13 mouse cellular contexts compared by ENCODE assay signal in the genomic region with DNA sequence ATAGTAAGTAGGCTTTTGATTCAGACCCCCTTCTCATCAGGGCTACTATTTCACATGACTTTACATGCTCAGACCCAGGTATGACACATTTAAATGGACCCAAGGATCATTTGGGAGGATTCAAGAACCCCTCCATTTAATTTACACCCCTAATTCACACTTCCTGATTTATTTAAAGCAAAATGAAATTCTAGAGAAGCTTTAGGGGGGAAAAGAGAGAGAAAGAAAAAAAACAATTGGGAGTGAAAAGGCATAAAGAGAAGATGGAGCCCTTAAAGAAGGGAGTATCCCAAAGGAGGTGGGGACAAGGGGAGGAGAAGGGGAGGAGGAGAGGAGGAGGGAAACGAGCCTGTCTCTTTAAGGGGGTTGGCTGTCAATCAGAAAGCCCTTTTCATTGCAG. TPM values are rescaled to one million over a fixed set of nuclear protein-coding genes. Genes with fewer than 3 reads are reported as not detected.
DNase-seq lines count a peak whose midpoint lies in the region; ATAC-seq and TF ChIP-seq lines count a peak whose summit lies in the region.
"Had no signal": no experiment of that assay in that cellular context is flagged by ENCODE, and none has a peak within 500 bp of the region (broad histone marks: within the 10 kb centered on the region; RNA-seq: fewer than 3 reads in every experiment).

Plp1 (plus strand) TSS at position 301 of the 400 bp plus-strand sequence.

- no peaks in the 10 kb centered on the region for H3K9me3 ChIP-seq in forebrain, postnatal 0 days (ENCODE audit: low read length)
- H3K9me3 ChIP-seq in forebrain, embryonic 12.5 days = no peaks in the 10 kb centered on the region
- no peaks in the 10 kb centered on the region for H3K9me3 ChIP-seq in limb, embryonic 10.5 days (replicated peaks)
- H3K9me3 ChIP-seq: heart, embryonic 10.5 days had no signal

- no peaks in the 10 kb centered on the region for H3K4me1 ChIP-seq in forebrain, postnatal 0 days (ENCODE audit: insufficient read depth)
- H3K4me1 ChIP-seq in forebrain, embryonic 12.5 days = no peaks in the 10 kb centered on the region
- no peaks in the 10 kb centered on the region for H3K4me1 ChIP-seq in limb, embryonic 10.5 days
- H3K4me1 ChIP-seq: heart, embryonic 10.5 days had no signal

- H3K4me2 ChIP-seq in forebrain, postnatal 0 days (ENCODE audit: low read depth) = no peak within 1 kb of the TSS
- no peak within 1 kb of the TSS for H3K4me2 ChIP-seq in forebrain, embryonic 12.5 days

- DNase-seq in forebrain, postnatal 0 days = no peak
- no peak for DNase-seq in urinary bladder, adult 2 months (ENCODE audit: low spot score)
- no peak for DNase-seq in urinary bladder, postnatal 14 days (ENCODE audit: low spot score)
- DNase-seq in left cerebral cortex, adult 8-10 months (ENCODE audit: low spot score in 2 of 2) = no peak
- DNase-seq in limb, embryonic 10.5 days (ENCODE audit: low spot score) = no peak
- DNase-seq in ovary, postnatal 36 days (ENCODE audit: low spot score) = no peak
- no peak for DNase-seq in retina, embryonic 14.5 days (ENCODE audit: low spot score)
- DNase-seq: adrenal gland, adult 2 months; kidney, postnatal 36 days; spleen, adult 18-20 months; thymus, adult 2 months had no signal

- H3K36me3 ChIP-seq in forebrain, postnatal 0 days (ENCODE audit: insufficient read depth) = no peaks in the 10 kb centered on the region
- no peaks in the 10 kb centered on the region for H3K36me3 ChIP-seq in forebrain, embryonic 12.5 days (replicated peaks)
- H3K36me3 ChIP-seq in limb, embryonic 10.5 days = no peaks in the 10 kb centered on the region
- H3K36me3 ChIP-seq: heart, embryonic 10.5 days had no signal

- no peak for ATAC-seq in forebrain, postnatal 0 days
- no peak for ATAC-seq in forebrain, embryonic 12.5 days (ENCODE audit: low FRiP score)

- no peaks in the 10 kb centered on the region for H3K27me3 ChIP-seq in forebrain, postnatal 0 days (ENCODE audit: insufficient read depth, low read length)
- H3K27me3 ChIP-seq in forebrain, embryonic 12.5 days = peaks cover 8% of the 10 kb centered on the region; the same call in 1 of the 2 replicates
- peaks cover 97% of the 10 kb centered on the region for H3K27me3 ChIP-seq in limb, embryonic 10.5 days (ENCODE audit: low read depth, poor library complexity, severe bottlenecking)

- 0% methylated on average over 1 of the region's 1 CpGs for WGBS in forebrain, postnatal 0 days
- WGBS in forebrain, embryonic 12.5 days = 13% methylated on average over 1 of the region's 1 CpGs
- WGBS in limb, embryonic 10.5 days = 44% methylated on average over 1 of the region's 1 CpGs

- H3K27ac ChIP-seq in forebrain, postnatal 0 days (ENCODE audit: low read depth, low read length) = no peak within 1 kb of the TSS
- no peak within 1 kb of the TSS for H3K27ac ChIP-seq in forebrain, embryonic 12.5 days
- H3K27ac ChIP-seq in limb, embryonic 10.5 days = no peak within 1 kb of the TSS
- H3K27ac ChIP-seq: heart, embryonic 10.5 days had no signal

- no peak within 1 kb of the TSS for H3K9ac ChIP-seq in forebrain, postnatal 0 days
- no peak within 1 kb of the TSS for H3K9ac ChIP-seq in forebrain, embryonic 12.5 days

- no peak within 1 kb of the TSS for H3K4me3 ChIP-seq in forebrain, postnatal 0 days (ENCODE audit: low read depth, low read length)
- no peak within 1 kb of the TSS for H3K4me3 ChIP-seq in forebrain, embryonic 12.5 days (replicated peaks)
- no peak within 1 kb of the TSS for H3K4me3 ChIP-seq in limb, embryonic 10.5 days
- H3K4me3 ChIP-seq: heart, embryonic 10.5 days had no signal

- no peak for TF ChIP-seq CTCF in forebrain, postnatal 0 days (IDR thresholded peaks at IDR 0.05; ENCODE audit: low read depth)

RNA-seq across cellular contexts. Expression of gene Plp1, which starts in this region (rescaled TPM):
- total RNA-seq in forebrain, postnatal 0 days (2014; rRNA removed) = 26.9 and 36.3 TPM in 2 replicates
- polyA plus RNA-seq in forebrain, postnatal 0 days (2015; fragmentation: Nextera tagmentation; extraction: Ambion mirVana) = 15.4 and 16.4 TPM in 2 replicates
- polyA plus RNA-seq in forebrain, embryonic 12.5 days (2016; fragmentation: Nextera tagmentation; extraction: Ambion mirVana) = 9.2 and 9.5 TPM in 2 replicates
- 22.3 and 23.9 TPM in 2 replicates for polyA plus RNA-seq in urinary bladder, adult 2 months (2012; rRNA removed)
- total RNA-seq in left cerebral cortex, adult 8-10 months (2022) = 100 to 1,000 TPM; 799 to 917 (median 880) TPM
- 2.6 and 3.8 TPM in 2 replicates for polyA plus RNA-seq in limb, embryonic 10.5 days (2016; fragmentation: Nextera tagmentation; extraction: Ambion mirVana)

Comparison
In these comparisons a context has a peak if more than half of its experiments do, and no peak if none do; other contexts are left out.
1. RNA of gene Plp1 (total RNA-seq): 799 to 917 TPM in left cerebral cortex, adult 8-10 months; 26.9 to 36.3 TPM in forebrain, postnatal 0 days; every median in the first group is over 10 times any median in the second.